Mouse (Mus musculus) right cerebral cortex, adult 2 months (tissue): ENCODE data around the gene Ttyh2.
A peak's percentile ranks its signal among the peaks of the same experiment; 100 is the strongest.

Experiments used
- DNase-seq, 2 experiments: peaks; one replicate each; pipeline ENCODE4 v3.0.0; 2021 to 2022; ENCODE audit warnings: low spot score in 2 of 2

Gene Ttyh2

DNA sequence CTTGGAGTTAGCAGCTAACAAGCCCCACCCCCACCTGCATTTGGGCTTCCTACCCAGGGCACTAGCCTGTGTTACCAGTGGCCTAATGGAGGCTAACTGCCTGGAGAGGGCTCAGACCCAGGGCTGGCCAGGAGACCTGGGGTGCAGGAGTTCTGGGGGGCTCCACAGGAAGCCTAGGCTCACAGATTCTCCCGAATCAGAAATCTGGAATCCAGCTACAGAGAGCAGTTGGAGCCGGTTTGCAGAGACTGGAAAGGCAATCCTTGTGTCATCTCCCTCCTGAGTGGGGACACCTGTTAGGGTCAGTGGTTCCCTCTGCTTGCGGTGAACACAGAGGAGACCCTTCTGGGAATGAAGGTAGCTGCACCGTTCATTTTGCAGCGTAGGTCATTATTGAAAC lies 5.8 kb downstream of the Ttyh2 start:
- DNase-seq, result no peak

DNA sequence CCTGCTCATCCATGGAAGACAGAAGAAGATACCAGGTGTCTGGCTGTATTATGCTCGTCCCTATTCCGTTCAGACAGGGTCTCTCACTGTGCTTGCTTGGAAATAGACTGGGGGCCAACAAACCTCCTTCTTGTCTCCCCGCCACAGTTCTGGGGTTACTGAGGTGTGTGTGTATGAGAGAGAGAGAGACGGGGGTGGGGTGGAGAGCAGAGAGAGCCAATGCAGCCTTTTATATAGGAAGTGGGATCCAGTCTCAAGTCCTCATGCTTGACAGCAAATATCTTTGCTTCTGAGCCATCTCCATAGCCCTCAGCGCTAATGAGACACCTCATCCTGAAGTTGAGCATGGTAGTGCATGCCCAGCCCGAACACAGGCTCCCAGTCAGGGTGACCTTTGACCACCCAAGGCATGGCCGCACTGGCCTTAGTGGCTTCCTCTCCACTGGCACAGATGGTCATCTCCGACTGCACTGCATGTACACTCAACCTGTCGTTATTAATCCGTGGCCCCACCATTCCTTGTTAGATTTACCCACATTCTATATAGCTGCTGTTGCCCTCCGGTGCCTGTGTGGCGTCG lies 7.2 kb downstream of the Ttyh2 start:
- DNase-seq, result no peak

DNA sequence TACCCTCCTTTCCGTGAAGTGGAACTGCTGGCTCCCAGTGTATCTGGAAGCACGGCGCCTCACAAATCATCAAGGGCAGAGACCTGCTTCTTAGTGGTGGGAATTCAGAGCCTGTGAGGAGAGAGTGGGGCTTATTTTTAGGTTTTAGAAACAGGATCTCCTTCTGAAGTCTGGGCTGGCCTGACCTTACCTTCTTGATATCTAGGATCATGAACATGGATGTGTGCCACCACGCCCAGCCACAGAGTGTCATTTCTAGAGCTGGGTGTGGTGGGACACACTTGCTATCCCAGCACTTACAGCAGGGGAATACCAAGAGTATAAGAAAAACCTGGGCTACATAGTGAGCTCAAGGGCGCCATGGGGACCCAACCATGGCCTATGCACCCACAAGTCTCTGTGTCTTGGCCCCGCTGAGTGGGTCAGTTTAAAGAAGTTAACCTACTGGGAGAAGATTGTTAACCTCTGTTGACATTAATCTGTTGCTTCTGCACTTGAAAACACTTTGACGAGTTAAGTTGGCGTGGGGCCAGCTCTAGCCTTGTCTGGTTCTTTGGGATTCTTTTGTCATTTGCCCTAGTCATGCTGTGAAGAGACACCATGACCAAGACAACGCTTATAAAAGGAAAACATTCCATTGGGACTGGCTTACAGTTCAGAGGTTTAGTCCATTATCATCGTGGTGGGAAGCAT lies 7.9 kb downstream of the Ttyh2 start:
- DNase-seq, result no peak

DNA sequence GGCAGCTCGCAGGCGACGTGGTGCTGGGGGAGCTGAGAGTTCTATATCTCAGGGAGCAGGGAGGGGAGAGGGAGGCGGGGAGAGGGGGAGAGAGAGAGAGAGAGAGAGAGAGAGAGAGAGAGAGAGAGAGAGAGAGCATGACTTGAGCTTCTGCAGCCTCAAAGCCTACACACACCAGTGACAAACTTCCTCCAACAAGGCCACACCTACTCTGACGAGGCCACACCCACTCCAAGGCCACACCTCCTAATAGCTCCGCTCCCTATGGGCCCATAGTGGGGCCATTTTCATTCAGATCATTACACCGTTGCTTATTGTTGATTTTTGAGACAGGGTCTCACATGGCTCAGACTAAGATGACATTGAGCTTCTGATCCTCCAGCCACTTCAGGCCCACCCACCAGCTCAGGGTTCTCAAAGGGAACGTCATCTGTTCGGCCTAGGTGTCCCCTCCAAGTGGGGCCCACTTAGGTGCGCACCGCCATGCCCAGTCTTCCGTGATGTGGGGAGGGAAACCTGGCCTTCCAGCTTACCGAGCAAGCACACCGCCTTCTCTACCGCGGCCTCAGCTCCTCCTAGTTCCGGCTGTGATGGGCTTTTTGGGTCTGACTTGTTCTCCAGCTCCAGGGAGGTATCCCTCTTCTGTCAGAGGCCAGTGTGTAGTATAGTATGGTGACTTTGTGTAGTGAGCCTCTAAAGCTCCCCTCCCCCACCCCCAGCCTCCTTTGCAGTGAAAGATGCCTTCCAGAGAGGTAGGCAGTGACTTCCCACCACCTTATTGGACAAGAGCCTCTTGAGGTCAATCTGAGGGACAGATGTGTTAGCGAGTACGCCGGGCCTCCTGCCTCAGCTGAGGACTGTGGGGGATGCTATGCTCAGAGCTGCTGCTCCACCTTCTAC lies 8.7 kb downstream of the Ttyh2 start:
- DNase-seq, result no peak

DNA sequence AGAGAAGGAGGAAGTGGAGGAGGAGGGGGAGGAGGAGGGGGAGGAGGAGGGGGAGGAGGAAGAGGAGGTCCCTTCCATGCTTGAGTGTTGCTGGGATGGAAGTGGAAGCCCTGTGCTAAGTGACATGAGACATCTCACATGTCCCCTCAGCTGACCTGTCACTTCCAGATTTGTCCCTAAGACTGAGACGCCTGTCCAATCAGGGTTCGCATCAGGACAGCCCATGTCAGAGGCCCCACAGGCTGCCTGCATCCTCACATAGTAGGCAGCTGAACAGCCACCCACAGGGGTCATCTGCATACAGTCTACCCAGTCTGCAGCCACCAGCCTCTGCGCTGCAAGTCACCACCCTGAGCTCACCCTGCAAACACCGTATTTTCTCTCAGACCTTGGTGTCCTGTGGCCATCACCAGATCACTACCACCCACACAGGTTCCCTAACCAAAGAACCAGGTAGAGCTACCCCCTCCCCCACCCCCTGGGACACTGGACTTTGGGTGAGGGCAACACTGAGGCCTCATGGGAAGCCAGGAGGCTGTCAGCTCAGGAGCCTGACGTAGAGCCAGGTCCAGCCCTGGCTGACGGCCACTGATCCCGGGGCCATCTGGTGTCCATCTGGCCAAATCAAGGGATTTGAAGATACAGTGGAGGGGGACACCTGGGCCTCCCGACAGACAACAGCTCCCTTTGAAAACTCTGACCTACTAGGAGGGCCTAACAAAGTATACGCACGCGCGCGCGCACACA lies 9.6 kb downstream of the Ttyh2 start:
- no peak for DNase-seq

DNA sequence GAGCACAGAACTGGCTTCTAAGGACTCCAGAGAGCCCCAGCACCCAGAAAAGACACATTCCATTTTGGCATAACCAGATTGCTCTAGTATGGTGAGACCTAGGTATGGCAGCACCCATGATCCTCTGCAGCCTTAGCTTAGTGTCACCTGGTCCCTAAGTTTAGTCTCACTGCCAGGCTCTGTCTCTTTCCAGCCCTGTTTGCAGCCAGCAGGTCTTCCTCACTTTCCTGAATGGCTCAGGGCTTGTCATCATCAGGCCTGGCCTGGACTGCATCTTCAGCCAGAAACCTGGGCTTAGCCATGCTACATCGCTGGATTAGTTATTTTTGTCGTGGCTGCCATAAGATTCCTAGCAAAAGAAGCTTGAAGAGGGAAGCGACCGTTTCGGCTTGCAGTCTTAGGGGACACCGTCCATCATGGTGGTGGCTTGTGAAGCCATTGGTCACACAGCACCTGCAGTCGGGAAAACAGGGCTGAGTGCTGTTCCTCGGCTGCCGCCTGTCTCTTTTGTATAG lies 10.4 kb downstream of the Ttyh2 start:
- no peak for DNase-seq

DNA sequence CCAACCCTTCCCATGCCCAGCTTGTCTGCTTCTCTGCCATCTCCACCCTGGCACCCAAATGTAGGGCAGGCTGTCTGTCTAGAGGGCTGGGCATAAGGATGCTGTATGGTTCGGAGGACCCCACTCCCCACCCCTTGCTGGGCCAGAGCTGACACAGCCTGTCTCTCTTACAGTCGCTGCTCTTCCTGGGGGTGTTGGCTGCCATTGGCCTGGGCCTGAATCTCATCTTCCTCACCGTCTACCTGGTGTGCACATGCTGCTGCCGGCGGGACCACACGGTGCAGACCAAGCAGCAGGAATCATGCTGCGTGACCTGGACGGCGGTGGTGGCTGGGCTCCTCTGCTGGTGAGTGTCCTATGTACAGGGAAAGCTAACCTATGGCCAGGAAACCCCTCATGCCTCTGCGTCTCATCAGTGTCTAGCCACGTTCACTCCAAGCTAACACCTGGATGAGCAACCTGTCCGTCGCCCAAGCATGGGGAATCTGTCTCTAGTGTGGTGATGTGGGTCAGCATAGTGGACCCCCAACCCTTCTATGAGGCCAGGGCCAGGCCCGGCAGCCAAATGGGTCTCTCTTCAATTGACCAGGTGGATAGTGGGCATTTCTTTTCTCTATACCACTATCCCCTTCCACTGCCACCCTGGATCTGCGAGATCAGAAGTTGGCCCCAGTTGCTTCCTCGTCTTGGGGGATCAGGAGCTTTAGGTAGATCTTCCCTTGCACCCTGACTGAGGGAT lies 11.2 kb downstream of the Ttyh2 start:
- DNase-seq, result no peak

DNA sequence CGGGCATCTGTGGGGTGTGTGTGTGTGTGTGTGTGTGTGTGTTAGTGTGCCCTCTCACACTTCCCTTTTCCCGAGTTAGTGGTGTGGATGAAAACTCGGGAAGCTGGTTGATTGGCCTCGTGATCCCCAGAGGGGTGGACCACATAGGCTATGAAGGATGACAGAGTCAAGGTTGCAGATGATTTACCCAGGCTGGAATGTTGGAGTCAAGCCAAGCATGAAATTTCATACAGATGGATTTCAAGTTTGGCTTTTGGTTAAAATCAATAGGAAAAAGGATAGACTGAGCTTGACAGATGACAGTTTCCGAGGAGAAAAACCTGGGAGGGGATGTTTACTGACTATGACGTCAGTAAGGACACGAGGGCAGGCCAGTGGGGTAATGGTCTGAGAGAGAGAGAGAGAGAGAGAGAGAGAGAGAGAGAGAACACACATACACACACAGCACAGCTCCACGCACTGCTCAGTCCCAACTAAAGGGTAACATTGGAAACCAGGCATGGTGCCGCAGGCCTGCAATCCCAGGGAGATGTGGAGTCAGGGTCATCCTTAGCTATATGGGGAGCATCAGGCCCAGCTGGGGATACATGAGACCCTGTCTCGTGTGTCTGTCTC lies 12.4 kb downstream of the Ttyh2 start:
- no peak for DNase-seq

DNA sequence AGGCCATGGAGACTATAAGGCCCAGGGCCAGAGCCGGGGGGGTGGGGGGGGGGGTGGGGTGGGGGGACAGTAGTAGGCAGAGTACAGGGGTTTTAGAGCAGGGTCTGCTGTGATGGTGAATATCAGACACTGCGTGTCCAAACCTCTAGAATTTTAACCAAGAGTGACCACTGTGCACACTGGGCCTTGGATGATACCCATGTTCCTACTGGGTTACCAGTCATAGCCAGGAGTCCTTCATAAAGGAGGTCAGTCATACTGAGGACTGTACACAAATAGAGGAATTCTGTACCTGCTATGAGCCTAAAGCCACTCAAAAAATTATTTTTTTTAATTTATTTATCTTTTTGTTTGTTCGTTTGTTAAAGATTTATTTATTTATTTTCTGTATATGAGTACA lies 13.5 kb downstream of the Ttyh2 start:
- no peak for DNase-seq

DNA sequence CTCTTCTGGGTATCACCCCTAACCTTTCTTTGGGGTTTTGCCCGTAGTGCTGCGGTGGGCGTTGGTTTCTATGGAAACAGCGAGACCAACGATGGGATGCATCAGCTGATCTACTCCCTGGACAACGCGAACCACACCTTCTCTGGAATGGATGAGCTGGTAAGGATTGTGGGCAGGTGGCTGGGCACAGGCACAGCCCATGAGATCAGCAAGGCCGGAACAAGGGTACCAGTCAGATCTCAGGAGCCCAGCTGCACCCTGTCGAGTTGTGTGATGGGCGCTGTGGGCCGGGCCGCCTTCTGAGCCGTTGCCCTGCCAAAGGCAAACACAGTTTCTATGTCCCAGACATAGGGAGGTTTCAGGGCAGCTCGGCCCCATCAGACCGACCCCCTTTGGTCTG lies 15.0 kb downstream of the Ttyh2 start:
- no peak for DNase-seq

DNA sequence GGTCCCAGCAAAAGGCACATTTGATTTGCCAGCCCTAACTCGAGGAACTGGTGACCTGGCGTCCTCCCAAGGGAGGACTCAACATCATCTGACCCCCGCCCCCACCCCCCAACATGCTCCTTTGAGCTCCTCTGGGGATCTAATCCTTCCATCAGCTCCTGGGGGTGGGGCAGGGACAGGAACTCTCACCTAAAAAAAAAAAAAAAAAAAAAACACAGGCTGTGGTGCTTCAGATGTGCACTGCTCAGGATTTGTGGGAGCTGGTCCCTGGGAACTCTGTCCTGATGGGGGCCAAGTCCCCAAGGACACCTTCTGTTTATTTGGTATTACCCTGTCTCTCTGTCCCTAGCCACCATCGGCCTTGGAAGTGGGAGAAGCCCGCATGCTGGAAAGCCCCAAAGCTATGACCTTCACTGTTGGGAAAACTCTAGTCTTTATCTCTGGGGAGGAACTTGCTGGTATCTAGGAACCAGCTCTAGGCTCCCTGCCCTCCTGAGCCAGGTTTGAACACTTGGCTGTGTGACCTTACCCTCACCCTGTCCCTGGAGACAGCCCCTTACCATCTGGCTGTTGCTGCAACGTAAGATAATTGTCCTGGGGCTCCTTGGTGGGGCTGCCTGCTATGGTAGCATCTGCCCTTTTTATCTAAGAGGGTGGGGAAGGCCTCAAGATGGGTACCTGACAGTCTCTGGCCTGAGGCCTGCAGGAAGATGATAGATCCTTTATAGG lies 16.4 kb downstream of the Ttyh2 start:
- no peak for DNase-seq

DNA sequence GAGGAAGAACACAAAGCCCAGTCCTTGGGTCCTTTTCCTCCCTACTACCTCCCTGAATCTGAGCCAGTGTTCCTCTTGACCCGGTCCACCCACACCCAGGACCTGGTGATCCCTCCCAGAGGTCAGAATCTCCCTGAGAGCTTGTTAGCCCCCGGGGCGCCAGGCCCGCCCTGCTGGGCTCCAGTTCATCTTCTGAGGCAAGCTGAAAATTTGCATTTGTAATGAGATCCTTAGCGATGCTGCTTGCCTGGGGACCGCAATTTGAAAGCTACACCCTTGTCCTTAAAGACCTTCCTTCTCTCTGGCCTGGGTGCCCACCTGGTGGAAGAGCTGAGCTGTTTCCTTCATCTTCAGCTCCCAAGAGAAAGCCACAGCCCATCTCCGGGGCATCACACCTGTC lies 17.4 kb downstream of the Ttyh2 start:
- DNase-seq, result no peak

DNA sequence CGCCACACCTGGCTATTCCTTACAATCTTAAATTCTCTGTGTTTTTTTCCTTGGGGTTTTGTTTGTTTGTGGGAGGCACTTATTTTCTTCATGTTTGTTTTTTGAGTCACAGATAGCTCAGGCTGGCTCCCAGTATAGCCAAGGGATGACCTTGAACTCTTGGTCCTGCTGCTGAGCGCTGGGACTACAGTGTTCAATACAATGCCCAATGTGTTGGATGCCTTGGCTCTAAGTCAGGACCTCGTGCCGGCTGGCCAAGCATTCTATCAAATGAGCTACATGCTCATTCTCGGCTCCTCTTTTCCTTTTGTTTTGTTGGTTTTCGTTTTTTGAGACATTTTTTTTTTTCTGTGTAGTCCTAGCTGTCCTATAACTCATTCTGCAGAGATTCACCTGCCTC lies 18.2 kb downstream of the Ttyh2 start:
- no peak for DNase-seq

DNA sequence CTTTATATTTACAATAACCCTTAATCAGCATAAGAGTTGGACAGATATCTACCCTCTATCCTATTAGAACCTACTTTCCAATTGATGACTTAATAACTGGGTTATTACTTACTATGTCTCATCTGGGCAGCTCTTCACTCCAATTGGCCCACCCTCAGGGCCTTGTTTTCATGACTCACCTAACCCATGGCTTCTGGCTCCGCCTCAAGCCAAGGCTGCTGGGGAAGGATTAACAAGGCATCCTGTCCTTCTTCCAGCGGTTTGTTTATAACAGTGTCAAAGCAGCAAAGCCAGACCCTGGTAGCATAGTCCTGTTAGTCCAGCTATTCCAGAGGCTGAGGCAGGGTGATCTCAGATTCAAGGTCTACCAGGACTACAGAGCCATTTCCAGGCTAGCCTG lies 19.2 kb downstream of the Ttyh2 start:
- no peak for DNase-seq

DNA sequence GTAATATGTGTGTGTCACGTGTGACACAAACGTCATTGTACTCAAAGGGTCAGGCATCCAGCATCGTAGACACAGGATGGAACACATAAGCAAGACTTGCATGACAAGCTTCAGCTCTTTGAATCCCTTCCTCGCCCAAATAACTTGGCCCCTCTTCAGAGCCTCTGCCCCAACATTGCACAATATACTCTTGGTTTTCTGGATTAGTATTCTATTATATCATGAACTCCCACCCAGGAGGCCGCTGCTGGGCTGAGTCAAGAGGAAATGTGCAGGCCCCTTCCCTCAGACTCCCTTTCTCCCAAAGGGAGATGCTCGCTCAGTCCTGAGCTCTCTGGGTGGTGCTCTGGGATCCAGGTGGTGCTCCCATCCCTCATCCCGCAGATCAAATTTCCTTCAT lies 23.3 kb downstream of the Ttyh2 start:
- no peak for DNase-seq

DNA sequence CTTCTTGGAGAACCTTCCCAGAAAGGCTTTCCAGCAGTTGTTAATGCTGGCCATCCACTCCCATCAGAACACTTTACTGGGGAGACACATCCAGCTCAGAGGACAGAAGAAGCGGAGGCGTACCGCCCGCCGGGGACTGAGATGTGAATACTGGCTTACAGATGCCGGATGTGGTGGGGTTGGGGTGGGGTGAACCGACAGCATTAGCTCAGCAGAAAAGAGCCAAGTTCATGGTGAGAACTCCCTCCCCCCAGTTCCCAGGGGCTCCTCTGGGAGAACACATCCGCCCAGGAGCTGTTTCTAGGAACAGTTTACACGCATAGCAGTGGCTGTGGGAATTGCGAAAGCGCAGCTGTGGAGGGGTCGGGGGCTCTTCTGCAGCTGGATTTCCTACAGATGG lies 24.3 kb downstream of the Ttyh2 start:
- no peak for DNase-seq

DNA sequence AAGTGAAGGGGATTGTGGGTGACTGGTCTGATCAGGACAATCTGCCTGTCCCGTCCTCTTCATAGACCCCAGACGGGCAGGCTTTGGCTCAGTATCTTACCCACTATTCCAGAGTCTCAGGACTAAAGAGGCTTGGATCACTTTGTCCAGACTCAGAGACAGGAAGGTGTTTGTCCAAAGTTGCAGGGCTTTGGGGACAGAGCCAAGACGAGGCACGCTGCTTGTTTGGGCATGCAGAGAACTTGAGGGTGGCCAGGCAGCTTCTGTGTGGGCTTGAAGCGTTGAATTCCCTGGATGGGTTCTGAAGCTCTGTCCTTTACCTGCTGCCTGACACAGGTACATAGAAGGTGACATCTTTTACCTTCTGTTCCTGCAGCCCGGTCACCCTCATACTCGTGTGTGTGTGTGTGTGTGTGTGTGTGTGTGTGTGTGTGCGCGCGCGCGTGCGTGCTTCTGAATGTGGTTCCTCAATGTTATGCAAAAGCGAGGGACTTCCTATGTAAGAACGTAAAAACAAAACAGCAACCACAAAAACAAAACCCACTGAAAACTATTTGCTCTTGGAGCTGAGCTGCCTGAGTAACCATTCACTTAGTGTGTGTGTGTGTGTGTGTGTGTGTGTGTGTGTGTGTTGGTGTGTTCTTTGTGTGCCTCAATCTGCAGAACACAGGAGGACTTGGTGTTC lies 27.2 kb downstream of the Ttyh2 start:
- DNase-seq, result no peak

DNA sequence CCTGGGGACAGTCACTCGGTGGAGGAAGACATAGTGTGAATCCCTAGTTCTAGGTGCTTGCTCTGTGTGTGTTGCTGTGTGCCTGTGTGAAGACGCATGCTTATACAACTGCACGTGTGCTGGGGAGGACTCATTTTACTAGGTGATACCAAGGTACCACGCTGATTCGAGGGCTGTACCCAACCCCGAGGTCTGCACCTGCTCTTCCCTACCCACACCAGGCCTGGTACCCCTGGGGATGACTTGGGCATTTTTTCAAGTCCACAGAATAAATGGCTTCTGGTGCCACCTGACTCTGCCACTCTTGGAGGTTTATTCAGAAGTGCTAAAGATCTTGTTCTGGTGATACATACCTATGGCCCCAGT lies 27.7 kb downstream of the Ttyh2 start:
- no peak for DNase-seq

DNA sequence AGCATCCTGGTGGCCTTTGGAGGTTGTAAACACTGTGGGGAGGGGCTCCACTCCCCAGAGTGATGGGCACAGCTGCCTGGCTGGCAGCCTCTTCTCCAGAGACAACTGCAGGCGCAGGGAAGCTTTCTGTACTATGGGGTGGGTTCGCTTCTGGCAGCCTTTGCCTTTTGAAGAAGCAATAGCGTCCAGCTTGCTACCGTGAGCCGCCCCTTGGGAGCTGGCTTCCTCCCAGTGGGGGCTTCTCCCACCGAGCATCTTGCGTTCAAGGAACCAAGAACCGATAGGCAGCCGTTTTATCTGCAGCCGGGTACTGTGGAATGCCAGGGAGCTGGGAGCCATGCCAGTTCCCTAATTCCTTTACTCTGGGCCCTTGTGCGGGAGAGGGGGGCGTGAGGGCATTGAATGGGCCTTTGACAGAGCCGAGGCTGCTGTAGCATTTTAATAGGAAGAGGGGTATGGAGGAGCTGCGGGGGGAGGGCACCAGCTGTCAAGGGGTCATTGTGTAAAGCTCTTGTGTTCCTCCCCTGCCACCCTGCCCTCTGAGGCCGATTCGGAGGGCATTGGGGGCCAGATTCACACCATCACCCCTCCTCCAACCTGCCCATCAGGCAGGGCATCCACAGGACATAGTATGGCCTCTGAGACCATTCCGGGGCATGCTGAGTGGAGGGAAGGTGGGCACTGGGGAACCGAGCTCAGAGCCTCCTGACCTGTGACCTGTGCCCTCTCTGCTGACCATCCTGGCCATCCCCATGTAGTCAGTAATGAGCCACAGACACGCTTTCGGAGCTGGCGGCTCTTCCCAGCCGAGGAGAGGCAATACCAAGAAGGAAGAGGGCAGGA lies 29.1 kb downstream of the Ttyh2 start:
- DNase-seq, result peak; percentile 35 to 71
